Mouse (Mus musculus) heart, embryonic 16.5 days (tissue): ENCODE measurements at regions not wholly inside any gene's neighbourhood (a gene's known extent, or its start where the extent isn't known, plus 50 kb on each side); places are given as distances from the start of the nearest gene placed in this dataset.

Experiments
- ATAC-seq: fragments of 200-750 bp; cut with Nextera tagmentation; replicated peaks from 2 replicates; pipeline ENCODE4 v1.8.0; 2017; ENCODE audit warnings: moderate number of reproducible peaks; ENCODE audit not compliant: insufficient read depth, low FRiP score; ENCODE audit errors: extremely low read depth
- H3K27ac ChIP-seq: fragments of 300-500 bp; sonication (generic); 2 replicates; pipeline ENCODE4 v1.5.1; 2014; ENCODE audit warnings: mild to moderate bottlenecking, low read length, control low read depth, moderate library complexity
- H3K27me3 ChIP-seq: fragments of 300-500 bp; sonication (generic); 2 replicates; pipeline ENCODE4 v1.6.1; 2014; ENCODE audit warnings: low read length, mixed read lengths; ENCODE audit not compliant: control insufficient read depth, insufficient read depth
- H3K36me3 ChIP-seq: fragments of 300-500 bp; sonication (generic); 2 replicates; pipeline ENCODE4 v1.6.1; 2014; ENCODE audit not compliant: control insufficient read depth, insufficient read depth
- H3K4me1 ChIP-seq: fragments of 300-500 bp; sonication (generic); 2 replicates; pipeline ENCODE4 v1.6.1; 2014; ENCODE audit warnings: low read length, mixed read lengths; ENCODE audit not compliant: control insufficient read depth, insufficient read depth
- H3K4me2 ChIP-seq: fragments of 300-500 bp; sonication (generic); 2 replicates; pipeline ENCODE4 v1.6.1; 2014; ENCODE audit warnings: low read depth, mild to moderate bottlenecking, control low read depth, low read length
- H3K4me3 ChIP-seq: fragments of 300-500 bp; sonication (generic); 2 replicates; pipeline ENCODE4 v1.5.1; 2014; ENCODE audit warnings: mild to moderate bottlenecking, control low read depth, low read length
- H3K9ac ChIP-seq: fragments of 300-500 bp; sonication (generic); 2 replicates; pipeline ENCODE4 v1.6.1; 2014; ENCODE audit warnings: low read length, control low read depth
- H3K9me3 ChIP-seq: fragments of 300-500 bp; sonication (generic); replicated peaks from 2 replicates; pipeline ENCODE4 v1.6.1; 2016; ENCODE audit warnings: low read length; ENCODE audit not compliant: control insufficient read depth
- WGBS: fragments of 180-500 bp; shearing (Covaris S2); extraction: QIAGEN DNeasy Blood & Tissue Kit; methylation state at CpG from one replicate; pipeline ENCODE4 v1.1.7; 2014; 5-methylcytosine and 5-hydroxymethylcytosine counted together

DNA sequence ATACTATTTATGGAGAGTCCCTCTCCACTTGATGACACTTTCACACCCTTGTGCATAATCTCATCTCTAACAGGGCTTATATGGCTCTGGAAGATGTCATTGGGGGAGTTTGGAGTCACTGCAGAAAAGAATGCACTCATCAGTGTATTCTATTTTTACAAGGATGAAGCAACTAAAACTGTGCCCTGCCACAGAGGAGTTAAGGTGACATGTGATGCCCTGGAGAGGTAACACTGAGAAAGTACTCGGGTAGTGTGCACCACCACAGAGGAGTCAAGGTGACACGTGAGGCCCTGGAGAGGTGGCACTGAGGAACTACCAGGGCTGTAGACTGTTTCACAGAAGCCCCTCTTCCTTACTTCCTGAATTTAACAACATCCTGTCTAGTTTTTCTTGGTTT is 53.2 kb downstream of the Tigd2 start:
- Histone ChIP-seq H3K4me1 (peaks cover 10% of the 10 kb centered on the region), H3K27ac (peak overlapping the region; percentile 74), H3K4me2 (no peak overlapping the region), H3K4me3 (no peak overlapping the region), H3K9me3 (no peaks in the 10 kb centered on the region), H3K27me3 (no peaks in the 10 kb centered on the region), H3K9ac (no peak overlapping the region), H3K36me3 (no peaks in the 10 kb centered on the region)
- WGBS, result 26% methylated on average over 2 of the region's 2 CpGs
- ATAC-seq, result peak; percentile 89

DNA sequence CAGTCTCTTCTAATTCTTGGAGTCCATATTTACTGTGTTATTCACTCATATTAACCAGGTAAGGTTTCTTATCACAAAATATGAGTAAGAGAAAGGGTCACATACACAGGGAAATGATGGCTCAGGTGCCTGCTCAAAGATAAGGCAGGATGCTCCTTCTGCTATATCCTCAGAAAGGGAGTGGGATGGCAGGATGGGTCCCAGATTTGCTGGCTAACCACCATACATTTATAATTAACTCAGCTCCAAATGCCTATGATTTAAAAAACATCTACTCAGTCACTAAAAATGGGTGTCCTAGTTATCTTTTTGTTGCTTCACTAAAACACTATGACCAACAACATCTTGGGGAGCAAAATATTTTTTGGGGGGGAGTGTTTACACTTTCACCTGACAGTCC is 56.3 kb downstream of the Tigd2 start:
- Histone ChIP-seq H3K4me3 (no peak overlapping the region), H3K36me3 (no peaks in the 10 kb centered on the region), H3K4me1 (peaks cover 10% of the 10 kb centered on the region), H3K27me3 (no peaks in the 10 kb centered on the region), H3K4me2 (no peak overlapping the region), H3K9me3 (no peaks in the 10 kb centered on the region), H3K9ac (no peak overlapping the region), H3K27ac (no peak overlapping the region)
- no peak for ATAC-seq

DNA sequence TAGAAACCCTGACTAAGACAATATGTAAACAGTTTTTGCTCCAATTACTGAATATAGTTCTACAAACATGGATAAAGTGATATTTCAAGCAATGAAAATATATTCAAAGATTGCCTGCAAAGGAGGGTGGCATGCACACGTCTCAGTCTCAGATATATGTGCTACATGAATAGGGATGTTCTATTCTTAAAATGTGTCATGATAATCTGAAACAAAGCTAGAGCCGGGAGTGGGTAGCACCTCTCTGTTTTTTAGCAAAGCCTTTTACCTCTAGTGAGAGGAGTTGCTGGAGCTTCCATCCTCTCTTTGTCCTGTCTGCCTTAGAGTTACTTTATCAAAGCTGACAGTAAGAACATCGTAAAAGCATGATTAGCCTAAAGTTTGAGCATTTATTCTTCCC is 65.5 kb downstream of the Tigd2 start:
- WGBS, result 53% methylated on average over 3 of the region's 3 CpGs
- ATAC-seq, result no peak
- Histone ChIP-seq H3K9me3 (no peaks in the 10 kb centered on the region), H3K27me3 (no peaks in the 10 kb centered on the region), H3K4me3 (no peak overlapping the region), H3K4me2 (no peak overlapping the region), H3K9ac (no peak overlapping the region), H3K36me3 (no peaks in the 10 kb centered on the region), H3K27ac (no peak overlapping the region), H3K4me1 (peaks cover 13% of the 10 kb centered on the region)
